Mouse (Mus musculus): ENCODE results near the gene Dnajc28. TPM values are rescaled to one million over a fixed set of nuclear protein-coding genes. Genes with fewer than 3 reads are reported as not detected.
A peak's percentile ranks its signal among the peaks of the same experiment; 100 is the strongest.
"Not testable (repeated sequence)": the region's sequence is repeated elsewhere in the genome, so short reads cannot be mapped to it uniquely, and the experiment has no call there.

Dnajc28 gene
- total RNA-seq (2021): 10 to 100 TPM in 1 of 2 experiments, 1 to 10 TPM in 1; 9.7 to 11.3 TPM
- long read RNA-seq, transcript Dnajc28-201 (2 exons, 3,368 nt): major isoform, 6 of 9 reads
- long read RNA-seq, partial matches to known transcripts: 0 of 9 reads
- long read RNA-seq, other reads (novel, unspliced or antisense): 3 of 9 reads

- DNase-seq (ENCODE audit: low spot score in 2 of 2): peak; percentile 82 to 88
These were observed at the start of gene Dnajc28 for GRCm38 (mm10) chr16:91618511-91619501. TSS of gene Dnajc28 (minus strand) at chr16:91619026.

GRCm38 (mm10) chr16:91663795-91664194 lies 45.0 kb upstream of the Dnajc28 start:
- no peak for DNase-seq (ENCODE audit: low spot score in 2 of 2)

- DNase-seq (ENCODE audit: low spot score in 2 of 2): no peak
These were observed 43.5 kb upstream of the Dnajc28 start for GRCm38 (mm10) chr16:91662336-91662735.

GRCm38 (mm10) chr16:91661397-91661796 lies 42.6 kb upstream of the Dnajc28 start:
- no peak for DNase-seq (ENCODE audit: low spot score in 2 of 2)

GRCm38 (mm10) chr16:91659798-91660197 lies 41.0 kb upstream of the Dnajc28 start:
- no peak for DNase-seq (ENCODE audit: low spot score in 2 of 2)

GRCm38 (mm10) chr16:91658471-91658870 lies 39.6 kb upstream of the Dnajc28 start:
- no peak for DNase-seq (ENCODE audit: low spot score in 2 of 2)

- DNase-seq (ENCODE audit: low spot score in 2 of 2): no peak
These were observed 38.5 kb upstream of the Dnajc28 start for GRCm38 (mm10) chr16:91657285-91657684.

GRCm38 (mm10) chr16:91655285-91655684 lies 36.5 kb upstream of the Dnajc28 start:
- no peak for DNase-seq (ENCODE audit: low spot score in 2 of 2)

- DNase-seq (ENCODE audit: low spot score in 2 of 2): no peak
These were observed 33.4 kb upstream of the Dnajc28 start for GRCm38 (mm10) chr16:91652191-91652590.

- no peak for DNase-seq (ENCODE audit: low spot score in 2 of 2)
These were observed 31.0 kb upstream of the Dnajc28 start for GRCm38 (mm10) chr16:91649781-91650180.

GRCm38 (mm10) chr16:91649246-91649645 lies 30.4 kb upstream of the Dnajc28 start:
- DNase-seq (ENCODE audit: low spot score in 2 of 2): no peak

GRCm38 (mm10) chr16:91648220-91648550 lies 29.4 kb upstream of the Dnajc28 start:
- DNase-seq (ENCODE audit: low spot score in 2 of 2): peak; percentile 63 to 71

GRCm38 (mm10) chr16:91647461-91648219 lies 28.8 kb upstream of the Dnajc28 start, which contains the start of gene Son:
TSS of gene Son (plus strand) at chr16:91647506.
- peak; percentile 97 to 98 for DNase-seq (ENCODE audit: low spot score in 2 of 2)

GRCm38 (mm10) chr16:91646681-91647419 lies 28.0 kb upstream of the Dnajc28 start, which contains the start of gene Gart:
TSS of gene Gart (minus strand) at chr16:91646952.
- DNase-seq (ENCODE audit: low spot score in 2 of 2): peak; percentile 93

- no peak for DNase-seq (ENCODE audit: low spot score in 2 of 2)
These were observed 27.3 kb upstream of the Dnajc28 start for GRCm38 (mm10) chr16:91645995-91646602.

GRCm38 (mm10) chr16:91645420-91645819 lies 26.6 kb upstream of the Dnajc28 start:
- DNase-seq (ENCODE audit: low spot score in 2 of 2): not testable (repeated sequence)

GRCm38 (mm10) chr16:91644901-91645300 lies 26.1 kb upstream of the Dnajc28 start:
- DNase-seq (ENCODE audit: low spot score in 2 of 2): no peak

GRCm38 (mm10) chr16:91640171-91640570 lies 21.3 kb upstream of the Dnajc28 start:
- DNase-seq (ENCODE audit: low spot score in 2 of 2): no peak

- DNase-seq (ENCODE audit: low spot score in 2 of 2): peak in 1 of 2 experiments; percentile 40
These were observed 20.8 kb upstream of the Dnajc28 start for GRCm38 (mm10) chr16:91639636-91640035.

- no peak for DNase-seq (ENCODE audit: low spot score in 2 of 2)
These were observed 20.3 kb upstream of the Dnajc28 start for GRCm38 (mm10) chr16:91639161-91639560.

Measured in layer of hippocampus, adult 18-20 months (tissue).